Mouse (Mus musculus): ENCODE data around the gene Gm10295. TPM values are rescaled to one million over a fixed set of nuclear protein-coding genes. Genes with fewer than 3 reads are reported as not detected.

Gm10295 gene
- polyA plus RNA-seq, 1 experiment from 2014 or later, result not detected

DNA sequence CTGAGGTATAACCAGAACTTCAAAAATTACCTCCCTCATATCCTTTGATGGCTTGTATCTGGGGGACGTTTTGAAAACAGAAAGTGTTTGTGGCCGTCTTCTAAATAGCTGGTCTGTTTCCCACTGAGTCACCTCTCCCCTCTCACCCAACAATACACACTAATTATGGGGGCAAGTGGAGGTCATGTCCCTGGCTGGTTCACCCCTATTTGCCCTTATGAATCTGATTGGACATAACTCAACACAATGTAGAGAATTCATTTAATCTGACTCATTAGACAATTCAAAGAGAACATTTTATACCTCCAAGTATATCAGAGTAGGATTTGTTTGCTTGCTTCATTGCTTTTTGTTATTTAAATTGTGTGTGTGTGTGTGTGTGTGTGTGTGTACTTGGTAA, 20.6 kb upstream of the Gm10295 start:
- DNase-seq (ENCODE audit: low spot score), result no peak
- ATAC-seq (replicated peaks; ENCODE audit: insufficient number of reproducible peaks, low FRiP score, low TSS enrichment, low read depth), result no peak
- Histone ChIP-seq H3K9me3 (replicated peaks; ENCODE audit: control insufficient read depth, low read length) (no peaks in the 10 kb centered on the region), H3K4me2 (ENCODE audit: low read depth, low read length) (no peak overlapping the region), H3K4me1 (ENCODE audit: control insufficient read depth, insufficient read depth, low read length) (no peaks in the 10 kb centered on the region), H3K4me3 (ENCODE audit: low read depth, low read length) (no peak overlapping the region), H3K36me3 (replicated peaks; ENCODE audit: control insufficient read depth, insufficient read depth, low read depth, low read length) (no peaks in the 10 kb centered on the region), H3K27me3 (ENCODE audit: control insufficient read depth, insufficient read depth, low read length) (no peaks in the 10 kb centered on the region), H3K27ac (replicated peaks; ENCODE audit: low read depth, low read length) (no peak overlapping the region), H3K9ac (replicated peaks; ENCODE audit: low read length) (no peak overlapping the region)
- WGBS, result 16% methylated on average over 2 of the region's 2 CpGs

- Histone ChIP-seq H3K36me3 (replicated peaks; ENCODE audit: control insufficient read depth, insufficient read depth, low read depth, low read length) (no peaks in the 10 kb centered on the region), H3K27ac (replicated peaks; ENCODE audit: low read depth, low read length) (no peak overlapping the region), H3K27me3 (ENCODE audit: control insufficient read depth, insufficient read depth, low read length) (no peaks in the 10 kb centered on the region), H3K4me3 (ENCODE audit: low read depth, low read length) (no peak overlapping the region), H3K4me1 (ENCODE audit: control insufficient read depth, insufficient read depth, low read length) (no peaks in the 10 kb centered on the region), H3K4me2 (ENCODE audit: low read depth, low read length) (no peak overlapping the region), H3K9me3 (replicated peaks; ENCODE audit: control insufficient read depth, low read length) (no peaks in the 10 kb centered on the region), H3K9ac (replicated peaks; ENCODE audit: low read length) (no peak overlapping the region)
- no peak for DNase-seq (ENCODE audit: low spot score)
- 36% methylated on average over 2 of the region's 2 CpGs for WGBS
- no peak for ATAC-seq (replicated peaks; ENCODE audit: insufficient number of reproducible peaks, low FRiP score, low TSS enrichment, low read depth)
These were observed 19.5 kb upstream of the Gm10295 start for GRCm38 (mm10) chr7:71370746-71371145.

- DNase-seq (ENCODE audit: low spot score) (no peak), ATAC-seq (replicated peaks; ENCODE audit: insufficient number of reproducible peaks, low FRiP score, low TSS enrichment, low read depth) (no peak)
- 91% methylated on average over 3 of the region's 3 CpGs for WGBS
- Histone ChIP-seq H3K9ac (replicated peaks; ENCODE audit: low read length) (no peak overlapping the region), H3K4me3 (ENCODE audit: low read depth, low read length) (no peak overlapping the region), H3K27me3 (ENCODE audit: control insufficient read depth, insufficient read depth, low read length) (no peaks in the 10 kb centered on the region), H3K36me3 (replicated peaks; ENCODE audit: control insufficient read depth, insufficient read depth, low read depth, low read length) (no peaks in the 10 kb centered on the region), H3K9me3 (replicated peaks; ENCODE audit: control insufficient read depth, low read length) (no peaks in the 10 kb centered on the region), H3K4me1 (ENCODE audit: control insufficient read depth, insufficient read depth, low read length) (no peaks in the 10 kb centered on the region), H3K4me2 (ENCODE audit: low read depth, low read length) (no peak overlapping the region), H3K27ac (replicated peaks; ENCODE audit: low read depth, low read length) (no peak overlapping the region)
These were observed 18.8 kb upstream of the Gm10295 start for GRCm38 (mm10) chr7:71370128-71370527.

DNA sequence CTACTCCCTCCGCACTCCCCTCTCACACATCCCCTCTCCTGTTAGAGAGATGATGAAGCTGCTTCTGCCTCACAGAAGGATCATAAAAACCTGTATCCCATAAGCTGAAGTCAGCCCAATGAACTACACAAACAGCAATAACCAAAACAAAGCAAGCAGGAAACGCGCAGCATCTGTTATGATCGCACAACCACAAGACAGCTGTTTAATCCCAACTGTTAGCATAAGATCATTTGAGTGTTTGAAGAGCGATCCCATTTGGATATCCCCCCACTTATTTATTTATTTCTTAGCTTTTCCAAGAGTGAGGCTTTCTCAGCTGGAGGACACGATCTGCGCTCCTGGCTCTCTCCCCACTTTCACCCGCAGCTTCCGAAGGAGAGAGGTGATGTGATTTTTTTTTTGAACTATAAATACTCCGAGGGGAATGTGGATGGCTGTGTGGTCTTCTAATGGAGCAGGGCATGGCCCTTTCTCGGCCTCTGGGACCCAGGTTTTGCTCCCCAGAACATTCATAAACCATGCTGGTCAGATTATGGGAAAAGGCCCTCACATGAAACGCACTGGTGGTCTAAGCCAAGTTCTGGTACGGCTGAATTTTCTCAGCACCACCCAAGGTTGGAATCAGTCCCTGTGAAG, 17.4 kb upstream of the Gm10295 start:
- Histone ChIP-seq H3K4me3 (ENCODE audit: low read depth, low read length) (no peak overlapping the region), H3K9ac (replicated peaks; ENCODE audit: low read length) (no peak overlapping the region), H3K36me3 (replicated peaks; ENCODE audit: control insufficient read depth, insufficient read depth, low read depth, low read length) (no peaks in the 10 kb centered on the region), H3K4me1 (ENCODE audit: control insufficient read depth, insufficient read depth, low read length) (no peaks in the 10 kb centered on the region), H3K4me2 (ENCODE audit: low read depth, low read length) (no peak overlapping the region), H3K27me3 (ENCODE audit: control insufficient read depth, insufficient read depth, low read length) (no peaks in the 10 kb centered on the region), H3K27ac (replicated peaks; ENCODE audit: low read depth, low read length) (no peak overlapping the region), H3K9me3 (replicated peaks; ENCODE audit: control insufficient read depth, low read length) (no peaks in the 10 kb centered on the region)
- ATAC-seq (replicated peaks; ENCODE audit: insufficient number of reproducible peaks, low FRiP score, low TSS enrichment, low read depth) (no peak), DNase-seq (ENCODE audit: low spot score) (no peak)
- 88% methylated on average over 13 of the region's 13 CpGs for WGBS

DNA sequence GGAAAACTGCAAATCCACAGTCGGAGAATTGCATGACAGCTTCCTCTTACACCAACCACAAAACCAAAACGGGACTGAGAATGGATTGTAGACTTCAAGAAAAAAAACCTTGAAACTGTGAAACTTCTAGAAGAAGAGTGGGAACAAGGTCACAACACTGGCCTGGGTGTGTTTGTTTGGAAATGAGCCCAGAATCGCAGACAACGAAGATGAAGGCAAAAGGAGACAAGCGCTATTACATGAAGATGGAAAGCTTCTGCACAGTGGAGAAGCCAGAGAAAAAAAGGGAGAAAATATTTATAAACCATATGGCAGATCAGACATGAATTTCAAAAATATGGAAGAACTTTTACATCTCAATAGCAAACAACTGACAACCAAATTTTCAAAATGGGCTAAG, 4.3 kb upstream of the Gm10295 start:
- H3K9ac ChIP-seq (replicated peaks; ENCODE audit: low read length), result no peak overlapping the region
- 87% methylated on average over 5 of the region's 5 CpGs for WGBS
- H3K4me3 ChIP-seq (ENCODE audit: low read depth, low read length), result no peak overlapping the region
- H3K27me3 ChIP-seq (ENCODE audit: control insufficient read depth, insufficient read depth, low read length), result no peaks in the 10 kb centered on the region
- H3K27ac ChIP-seq (replicated peaks; ENCODE audit: low read depth, low read length), result no peak overlapping the region
- DNase-seq (ENCODE audit: low spot score) (no peak), ATAC-seq (replicated peaks; ENCODE audit: insufficient number of reproducible peaks, low FRiP score, low TSS enrichment, low read depth) (no peak)
- no peaks in the 10 kb centered on the region for H3K36me3 ChIP-seq (replicated peaks; ENCODE audit: control insufficient read depth, insufficient read depth, low read depth, low read length)
- no peak overlapping the region for H3K4me2 ChIP-seq (ENCODE audit: low read depth, low read length)
- no peaks in the 10 kb centered on the region for H3K4me1 ChIP-seq (ENCODE audit: control insufficient read depth, insufficient read depth, low read length)
- no peaks in the 10 kb centered on the region for H3K9me3 ChIP-seq (replicated peaks; ENCODE audit: control insufficient read depth, low read length)

DNA sequence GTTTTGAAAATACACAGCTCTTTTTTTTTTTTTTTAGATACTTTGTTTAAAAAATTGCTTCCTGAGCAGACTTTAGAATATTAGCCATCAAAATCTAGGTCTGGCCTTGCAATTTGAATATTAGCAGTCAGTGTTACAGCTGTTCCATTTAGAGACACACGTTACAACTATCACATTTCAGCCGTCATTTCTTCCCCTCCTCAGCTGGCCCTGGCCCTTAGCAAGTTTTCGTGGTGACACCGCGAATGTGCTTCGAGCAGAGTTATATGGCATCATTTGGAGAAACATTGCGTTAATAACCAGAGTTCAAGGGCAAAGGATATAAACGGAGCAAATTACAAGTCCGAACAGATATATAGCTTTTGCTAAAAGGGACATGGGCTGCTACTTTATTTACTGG, 2.4 kb downstream of the Gm10295 start:
- no peak overlapping the region for H3K9ac ChIP-seq (replicated peaks; ENCODE audit: low read length)
- no peaks in the 10 kb centered on the region for H3K36me3 ChIP-seq (replicated peaks; ENCODE audit: control insufficient read depth, insufficient read depth, low read depth, low read length)
- ATAC-seq (replicated peaks; ENCODE audit: insufficient number of reproducible peaks, low FRiP score, low TSS enrichment, low read depth), result no peak
- no peak overlapping the region for H3K27ac ChIP-seq (replicated peaks; ENCODE audit: low read depth, low read length)
- H3K4me3 ChIP-seq (ENCODE audit: low read depth, low read length), result no peak overlapping the region
- no peak overlapping the region for H3K4me2 ChIP-seq (ENCODE audit: low read depth, low read length)
- no peaks in the 10 kb centered on the region for H3K9me3 ChIP-seq (replicated peaks; ENCODE audit: control insufficient read depth, low read length)
- DNase-seq (ENCODE audit: low spot score), result no peak
- WGBS, result 82% methylated on average over 9 of the region's 9 CpGs
- no peaks in the 10 kb centered on the region for H3K27me3 ChIP-seq (ENCODE audit: control insufficient read depth, insufficient read depth, low read length)
- H3K4me1 ChIP-seq (ENCODE audit: control insufficient read depth, insufficient read depth, low read length), result no peaks in the 10 kb centered on the region

DNA sequence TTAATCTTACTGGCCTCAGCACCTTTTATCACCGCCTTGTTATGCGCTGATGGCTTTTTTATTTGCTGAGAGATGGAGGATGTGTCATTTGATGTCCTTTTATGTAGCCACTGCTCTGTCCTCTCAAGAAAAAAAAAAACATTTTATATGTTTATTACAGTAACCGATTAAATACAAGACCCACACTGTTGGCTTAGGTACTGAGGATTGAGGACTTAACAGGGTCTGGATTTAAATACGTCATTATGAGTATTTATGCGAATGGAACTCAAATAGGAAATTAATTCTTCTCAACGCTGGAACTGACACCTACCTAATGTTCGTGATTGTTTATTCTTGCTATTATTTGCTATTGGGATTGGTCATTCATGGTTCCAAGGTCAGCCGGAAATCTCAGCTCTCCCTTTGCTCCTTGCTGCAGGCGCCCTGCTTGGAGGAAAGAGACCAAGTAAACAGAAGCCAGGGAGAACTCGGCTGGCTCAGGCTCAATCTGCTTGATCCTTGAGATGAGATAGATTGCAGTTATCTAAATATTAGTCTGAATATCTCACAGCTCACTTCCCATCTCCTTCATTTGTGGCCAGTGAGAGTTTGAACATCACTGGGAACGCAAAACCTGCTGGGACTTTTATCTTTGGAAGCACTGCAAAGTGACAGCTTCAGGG, 26.2 kb downstream of the Gm10295 start:
- 79% methylated on average over 11 of the region's 11 CpGs for WGBS
- Histone ChIP-seq H3K27ac (replicated peaks; ENCODE audit: low read depth, low read length) (no peak overlapping the region), H3K9me3 (replicated peaks; ENCODE audit: control insufficient read depth, low read length) (no peaks in the 10 kb centered on the region), H3K4me2 (ENCODE audit: low read depth, low read length) (no peak overlapping the region), H3K9ac (replicated peaks; ENCODE audit: low read length) (no peak overlapping the region), H3K4me3 (ENCODE audit: low read depth, low read length) (no peak overlapping the region), H3K36me3 (replicated peaks; ENCODE audit: control insufficient read depth, insufficient read depth, low read depth, low read length) (no peaks in the 10 kb centered on the region), H3K27me3 (ENCODE audit: control insufficient read depth, insufficient read depth, low read length) (no peaks in the 10 kb centered on the region), H3K4me1 (ENCODE audit: control insufficient read depth, insufficient read depth, low read length) (no peaks in the 10 kb centered on the region)
- ATAC-seq (replicated peaks; ENCODE audit: insufficient number of reproducible peaks, low FRiP score, low TSS enrichment, low read depth), result no peak
- DNase-seq (ENCODE audit: low spot score), result no peak

- H3K9ac ChIP-seq (replicated peaks; ENCODE audit: low read length), result no peak overlapping the region
- no peak overlapping the region for H3K27ac ChIP-seq (replicated peaks; ENCODE audit: low read depth, low read length)
- no peak overlapping the region for H3K4me2 ChIP-seq (ENCODE audit: low read depth, low read length)
- H3K9me3 ChIP-seq (replicated peaks; ENCODE audit: control insufficient read depth, low read length), result no peaks in the 10 kb centered on the region
- no peak for ATAC-seq (replicated peaks; ENCODE audit: insufficient number of reproducible peaks, low FRiP score, low TSS enrichment, low read depth)
- no peak overlapping the region for H3K4me3 ChIP-seq (ENCODE audit: low read depth, low read length)
- no peak for DNase-seq (ENCODE audit: low spot score)
- no peaks in the 10 kb centered on the region for H3K36me3 ChIP-seq (replicated peaks; ENCODE audit: control insufficient read depth, insufficient read depth, low read depth, low read length)
- no peaks in the 10 kb centered on the region for H3K27me3 ChIP-seq (ENCODE audit: control insufficient read depth, insufficient read depth, low read length)
- no peaks in the 10 kb centered on the region for H3K4me1 ChIP-seq (ENCODE audit: control insufficient read depth, insufficient read depth, low read length)
- 76% methylated on average over 7 of the region's 7 CpGs for WGBS
These were observed 38.0 kb downstream of the Gm10295 start for GRCm38 (mm10) chr7:71313148-71313765.

All from embryonic facial prominence, embryonic 11.5 days (tissue).